Mouse (Mus musculus) midbrain, embryonic 10.5 days (tissue): Measurements from ENCODE around the gene Proser1. TPM values are rescaled to one million over a fixed set of nuclear protein-coding genes. Genes with fewer than 3 reads are reported as not detected.

Experiments
- DNase-seq: peaks from one replicate; pipeline ENCODE4 v3.0.0-alpha.2; 2017; ENCODE audit warnings: low spot score
- H3K27ac ChIP-seq: fragments of 300-500 bp; sonication (generic); replicated peaks from 2 replicates; pipeline ENCODE4 v1.5.1; 2016; ENCODE audit warnings: mild to moderate bottlenecking
- H3K27me3 ChIP-seq: fragments of 300-500 bp; sonication (generic); 2 replicates; pipeline ENCODE4 v1.6.1; 2016; ENCODE audit warnings: low read depth, mild to moderate bottlenecking; ENCODE audit not compliant: poor library complexity, severe bottlenecking
- H3K36me3 ChIP-seq: fragments of 300-500 bp; sonication (generic); 2 replicates; pipeline ENCODE4 v1.6.1; 2016; ENCODE audit warnings: mild to moderate bottlenecking, moderate library complexity
- H3K4me1 ChIP-seq: fragments of 300-500 bp; sonication (generic); 2 replicates; pipeline ENCODE4 v1.6.1; 2016
- H3K4me3 ChIP-seq: fragments of 300-500 bp; sonication (generic); 2 replicates; pipeline ENCODE4 v1.5.1; 2016; ENCODE audit warnings: mild to moderate bottlenecking, moderate library complexity
- H3K9me3 ChIP-seq: fragments of 300-500 bp; sonication (generic); replicated peaks from 2 replicates; pipeline ENCODE4 v1.6.1; 2016; ENCODE audit warnings: mild to moderate bottlenecking
- WGBS: fragments of 180-500 bp; shearing (Covaris S2); methylation state at CpG from one replicate; pipeline ENCODE4 v1.1.7; 2016; 5-methylcytosine and 5-hydroxymethylcytosine counted together
- polyA plus RNA-seq: library from polyadenylated mRNA; unstranded; fragments of >200 nt; fragmentation: Nextera tagmentation; extraction: Ambion mirVana; gene quantifications from 2 replicates; pipeline ENCODE4 v1.2.1, GENCODE M21; 2016

Proser1 gene
- polyA plus RNA-seq, 1 experiment from 2014 or later: 22.1 TPM

- 83% methylated on average over 4 of the region's 4 CpGs for WGBS
- Histone ChIP-seq H3K4me3 (no peak overlapping the region), H3K27me3 (no peaks in the 10 kb centered on the region), H3K27ac (no peak overlapping the region), H3K9me3 (no peaks in the 10 kb centered on the region), H3K4me1 (no peaks in the 10 kb centered on the region), H3K36me3 (peaks cover 12% of the 10 kb centered on the region)
- no peak for DNase-seq
These were observed 51.0 kb downstream of the Proser1 start for GRCm38 (mm10) chr3:53514221-53515065.

GRCm38 (mm10) chr3:53522794-53523193 is 59.3 kb downstream of the Proser1 start:
- WGBS: 91% methylated on average over 10 of the region's 10 CpGs
- Histone ChIP-seq H3K4me1 (0 out of 2 replicates have a peak, but pooled peaks cover 3% of the 10 kb centered on the region), H3K27ac (no peak overlapping the region), H3K4me3 (no peak overlapping the region), H3K36me3 (peaks cover 11% of the 10 kb centered on the region), H3K9me3 (no peaks in the 10 kb centered on the region), H3K27me3 (no peaks in the 10 kb centered on the region)
- DNase-seq: no peak

- no peak overlapping the region for H3K27ac ChIP-seq
- H3K36me3 ChIP-seq: no peaks in the 10 kb centered on the region
- 35% methylated on average over 21 of the region's 21 CpGs for WGBS
- DNase-seq: peak; percentile 64
- H3K27me3 ChIP-seq: no peaks in the 10 kb centered on the region
- 0 out of 2 replicates have a peak, but pooled peaks cover 3% of the 10 kb centered on the region for H3K4me1 ChIP-seq
- H3K9me3 ChIP-seq: no peaks in the 10 kb centered on the region
- peak overlapping the region; percentile 39 for H3K4me3 ChIP-seq
These were observed 62.3 kb downstream of the Proser1 start for GRCm38 (mm10) chr3:53525737-53526136.

- 0 out of 2 replicates have a peak, but pooled peaks cover 3% of the 10 kb centered on the region for H3K4me1 ChIP-seq
- 91% methylated on average over 6 of the region's 6 CpGs for WGBS
- no peak overlapping the region for H3K4me3 ChIP-seq
- H3K36me3 ChIP-seq: peaks cover 7% of the 10 kb centered on the region; the same call in 1 of the 2 replicates
- DNase-seq: no peak
- H3K27me3 ChIP-seq: no peaks in the 10 kb centered on the region
- H3K27ac ChIP-seq: no peak overlapping the region
- H3K9me3 ChIP-seq: no peaks in the 10 kb centered on the region
These were observed 66.8 kb downstream of the Proser1 start for GRCm38 (mm10) chr3:53530305-53530704.

Other genes starting within 250 kb of the Proser1 start
- gene Nhlrc3, start 334 bp upstream of the Proser1 start, polyA plus RNA-seq: 11.4 and 12.0 TPM in 2 replicates
- gene Stoml3, start 25.0 kb downstream of the Proser1 start, polyA plus RNA-seq: not detected in 2 replicates
- gene Frem2, start 193.7 kb downstream of the Proser1 start, polyA plus RNA-seq: 3.3 and 4.4 TPM in 2 replicates